ENCODE assay signal across 13 mouse cellular contexts in the genomic region with DNA sequence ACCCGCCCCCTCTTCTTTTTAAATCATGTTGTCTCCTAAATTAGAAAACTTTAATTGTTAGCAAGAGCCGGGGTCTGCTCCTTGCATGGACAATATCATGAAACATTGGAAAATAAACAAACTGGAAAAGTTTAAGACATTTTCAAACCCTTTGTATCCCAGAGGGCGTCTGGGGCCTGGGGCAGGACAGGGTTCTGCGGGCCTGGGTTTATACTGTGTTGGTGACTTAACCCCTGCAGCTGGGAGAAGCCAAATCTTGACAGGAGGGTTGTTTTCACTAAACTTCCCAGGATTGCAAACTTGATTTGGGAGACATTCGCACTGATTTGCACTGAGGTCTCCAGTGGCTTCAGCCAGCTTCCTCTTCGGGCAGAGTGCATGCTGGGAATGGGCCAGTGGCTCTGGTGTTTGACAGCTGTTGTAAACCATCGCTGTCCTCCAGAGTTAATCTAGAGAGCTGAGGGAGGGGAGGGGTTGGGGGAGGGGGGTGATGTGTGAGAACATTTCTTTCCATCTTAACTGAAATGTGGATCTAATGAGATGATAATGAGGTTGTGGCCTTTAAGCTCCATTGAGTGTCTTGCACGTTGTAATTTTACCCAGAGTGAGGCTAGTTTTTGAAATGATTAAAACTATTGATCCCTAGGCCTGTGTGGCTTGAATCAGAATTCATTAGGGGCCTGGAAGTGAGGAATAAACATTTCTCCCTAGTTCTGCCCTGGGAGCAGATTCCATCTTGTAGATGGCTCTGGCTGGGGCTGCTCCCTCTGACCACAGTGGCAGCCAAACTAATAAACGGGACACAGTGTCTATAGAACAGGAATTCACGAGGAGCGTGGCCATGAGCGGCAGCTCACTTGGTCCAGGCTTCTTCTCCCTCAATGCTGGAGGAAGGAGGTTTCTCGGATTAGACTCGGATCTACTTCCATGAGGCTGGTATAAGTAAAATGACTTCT. TPM values are rescaled to one million over a fixed set of nuclear protein-coding genes. Genes with fewer than 3 reads are reported as not detected.
A peak's percentile ranks its signal among the peaks of the same experiment; 100 is the strongest.
DNase-seq lines count a peak whose midpoint lies in the region; ATAC-seq lines count a peak whose summit lies in the region.
"Had no signal": no experiment of that assay in that cellular context is flagged by ENCODE, and none has a peak within 500 bp of the region (broad histone marks: within the 10 kb centered on the region; RNA-seq: fewer than 3 reads in every experiment).

No protein-coding gene starts in this region.

- WGBS in forebrain, embryonic 11.5 days, result 60% methylated on average over 14 of the region's 14 CpGs
- WGBS in forebrain, embryonic 12.5 days, result 57% methylated on average over 14 of the region's 14 CpGs
- 73% methylated on average over 14 of the region's 14 CpGs for WGBS in neural tube, embryonic 12.5 days

- H3K4me1 ChIP-seq in forebrain, embryonic 11.5 days (replicated peaks; ENCODE audit: control insufficient read depth, insufficient read depth, low read length), result peaks cover 7% of the 10 kb centered on the region; the same call in 1 of the 2 replicates
- peaks cover 36% of the 10 kb centered on the region for H3K4me1 ChIP-seq in forebrain, embryonic 12.5 days
- H3K4me1 ChIP-seq in neural tube, embryonic 12.5 days, result peaks cover 9% of the 10 kb centered on the region; the same call in 1 of the 2 replicates

- 0 out of 2 replicates have a peak, but pooled peaks have one; percentile 18 for ATAC-seq in forebrain, embryonic 11.5 days (replicated peaks; ENCODE audit: low FRiP score)
- no peak for ATAC-seq in forebrain, embryonic 12.5 days (ENCODE audit: low FRiP score)
- ATAC-seq in neural tube, embryonic 12.5 days (ENCODE audit: low FRiP score, low read depth), result peak; percentile 38; the same call in 1 of the 2 replicates

- DNase-seq in forebrain, embryonic 11.5 days (ENCODE audit: low spot score), result no peak
- DNase-seq in neural tube, embryonic 10.5 days (ENCODE audit: extremely low spot score, low spot score), result no peak
- peak; percentile 88 for DNase-seq in lung, postnatal 10 days
- DNase-seq in frontal cortex, postnatal 14 days (ENCODE audit: low spot score in 2 of 2), result no peak
- no peak for DNase-seq in adrenal gland, postnatal 14 days
- no peak for DNase-seq in cerebellum, adult 9-11 months
- DNase-seq: left cerebral cortex, postnatal 4 days; spleen, adult 18-20 months; thymus, postnatal 25 days had no signal

- no peak overlapping the region for H3K4me3 ChIP-seq in forebrain, embryonic 11.5 days (ENCODE audit: low read depth, low read length)
- H3K4me3 ChIP-seq in forebrain, embryonic 12.5 days (replicated peaks), result no peak overlapping the region
- H3K4me3 ChIP-seq in neural tube, embryonic 12.5 days, result no peak overlapping the region
- H3K4me3 ChIP-seq: heart, embryonic 15.5 days; megakaryocyte, embryonic 14.5 days had no signal

- no peak overlapping the region for H3K9ac ChIP-seq in forebrain, embryonic 11.5 days (ENCODE audit: low read length)
- H3K9ac ChIP-seq in forebrain, embryonic 12.5 days, result no peak overlapping the region
- no peak overlapping the region for H3K9ac ChIP-seq in neural tube, embryonic 12.5 days
- H3K9ac ChIP-seq: heart, embryonic 15.5 days had no signal

- H3K9me3 ChIP-seq in forebrain, embryonic 11.5 days (ENCODE audit: control insufficient read depth, low read length), result no peaks in the 10 kb centered on the region
- H3K9me3 ChIP-seq in forebrain, embryonic 12.5 days, result no peaks in the 10 kb centered on the region
- no peaks in the 10 kb centered on the region for H3K9me3 ChIP-seq in neural tube, embryonic 12.5 days
- H3K9me3 ChIP-seq: heart, embryonic 15.5 days; megakaryocyte, embryonic 14.5 days had no signal

- no peak overlapping the region for H3K4me2 ChIP-seq in forebrain, embryonic 11.5 days (ENCODE audit: low read depth, low read length, severe bottlenecking)
- no peak overlapping the region for H3K4me2 ChIP-seq in forebrain, embryonic 12.5 days
- no peak overlapping the region for H3K4me2 ChIP-seq in neural tube, embryonic 12.5 days (replicated peaks)
- H3K4me2 ChIP-seq: heart, embryonic 15.5 days had no signal

- H3K36me3 ChIP-seq in forebrain, embryonic 11.5 days (ENCODE audit: control insufficient read depth, insufficient read depth, low read length), result no peaks in the 10 kb centered on the region
- H3K36me3 ChIP-seq in forebrain, embryonic 12.5 days (replicated peaks), result no peaks in the 10 kb centered on the region
- no peaks in the 10 kb centered on the region for H3K36me3 ChIP-seq in neural tube, embryonic 12.5 days
- H3K36me3 ChIP-seq: heart, embryonic 15.5 days had no signal

- H3K27me3 ChIP-seq in forebrain, embryonic 11.5 days (ENCODE audit: control insufficient read depth, insufficient read depth, low read length), result no peaks in the 10 kb centered on the region
- H3K27me3 ChIP-seq in forebrain, embryonic 12.5 days, result peaks cover 28% of the 10 kb centered on the region; the same call in 1 of the 2 replicates
- H3K27me3 ChIP-seq in neural tube, embryonic 12.5 days (replicated peaks), result no peaks in the 10 kb centered on the region
- H3K27me3 ChIP-seq: heart, embryonic 15.5 days had no signal

- H3K27ac ChIP-seq in forebrain, embryonic 11.5 days (ENCODE audit: low read depth, low read length), result no peak overlapping the region
- no peak overlapping the region for H3K27ac ChIP-seq in forebrain, embryonic 12.5 days
- no peak overlapping the region for H3K27ac ChIP-seq in neural tube, embryonic 12.5 days
- H3K27ac ChIP-seq: heart, embryonic 15.5 days had no signal

RNA-seq across cellular contexts. Expression of gene Vps8, which starts 36.7 kb away (rescaled TPM):
- 25.5 and 25.9 TPM in 2 replicates for polyA plus RNA-seq in forebrain, embryonic 11.5 days (2014; fragmentation: Nextera tagmentation; extraction: Ambion mirVana)
- polyA plus RNA-seq in forebrain, embryonic 12.5 days (2016; fragmentation: Nextera tagmentation; extraction: Ambion mirVana), result 30.1 and 31.6 TPM in 2 replicates
- polyA plus RNA-seq in neural tube, embryonic 12.5 days (2016; fragmentation: Nextera tagmentation; extraction: Ambion mirVana), result 30.3 and 30.9 TPM in 2 replicates
- 16.4 and 22.6 TPM in 2 replicates for total RNA-seq in adrenal gland, postnatal 14 days (2021)
